ENCODE assay signal across 16 mouse cellular contexts in genomic region chr9:96827002-96827785, GRCm38 (mm10).
A peak's percentile ranks its signal among the peaks of the same experiment; 100 is the strongest.
DNase-seq lines count a peak whose midpoint lies in the region; ATAC-seq and TF ChIP-seq lines count a peak whose summit lies in the region.
"Had no signal": no experiment of that assay in that cellular context is flagged by ENCODE, and none has a peak within 500 bp of the region (broad histone marks: within the 10 kb centered on the region; RNA-seq: fewer than 3 reads in every experiment).

No protein-coding gene starts in this region.

- TF ChIP-seq EP300 in heart, adult 2 months (IDR thresholded peaks at IDR 0.05; ENCODE audit: insufficient read depth, low read depth, low read length) = no peak

- ATAC-seq in embryonic facial prominence, embryonic 11.5 days (replicated peaks; ENCODE audit: insufficient number of reproducible peaks, low FRiP score, low TSS enrichment, low read depth) = peak; percentile 18; the same call in 1 of the 2 replicates
- ATAC-seq: liver, embryonic 12.5 days; midbrain, embryonic 16.5 days had no signal

- no peaks in the 10 kb centered on the region for H3K9me3 ChIP-seq in embryonic facial prominence, embryonic 11.5 days (replicated peaks; ENCODE audit: control insufficient read depth, low read length)
- H3K9me3 ChIP-seq: liver, embryonic 12.5 days; neural tube, embryonic 12.5 days; stomach, embryonic 15.5 days had no signal

- intact Hi-C loops in heart, adult 2 months (cut with DNase I) = no loop called here

- H3K79me2 ChIP-seq in heart, adult 2 months (replicated peaks; ENCODE audit: control insufficient read depth, insufficient read depth, low read length) = no peaks in the 10 kb centered on the region

- H3K9ac ChIP-seq in heart, adult 2 months (ENCODE audit: low read depth, low read length) = no peak overlapping the region
- H3K9ac ChIP-seq in embryonic facial prominence, embryonic 11.5 days (replicated peaks; ENCODE audit: low read length) = no peak overlapping the region
- H3K9ac ChIP-seq: liver, embryonic 12.5 days; neural tube, embryonic 12.5 days; stomach, embryonic 15.5 days had no signal

- no peak for TF ChIP-seq CTCF in heart, adult 2 months (IDR thresholded peaks at IDR 0.05)
- TF ChIP-seq CTCF in cerebellum, adult 2 months (IDR thresholded peaks at IDR 0.05; ENCODE audit: borderline replicate concordance, insufficient read depth, low read depth, low read length) = no peak

- peaks cover 1% of the 10 kb centered on the region for H3K4me1 ChIP-seq in heart, adult 2 months (ENCODE audit: control insufficient read depth, insufficient read depth, low read length)
- peaks cover 65% of the 10 kb centered on the region for H3K4me1 ChIP-seq in cerebellum, adult 2 months (ENCODE audit: control insufficient read depth, insufficient read depth, low read length)
- peaks cover 4% of the 10 kb centered on the region; the same call in 1 of the 2 replicates for H3K4me1 ChIP-seq in embryonic facial prominence, embryonic 11.5 days (ENCODE audit: control insufficient read depth, insufficient read depth, low read length)
- H3K4me1 ChIP-seq: neural tube, embryonic 12.5 days; stomach, embryonic 15.5 days had no signal

- 73% methylated on average over 12 of the region's 12 CpGs for WGBS in heart, adult 2 months
- 10% methylated on average over 12 of the region's 12 CpGs for WGBS in cerebellum, adult 2 months
- WGBS in embryonic facial prominence, embryonic 11.5 days = 42% methylated on average over 12 of the region's 12 CpGs

- no peak overlapping the region for H3K4me3 ChIP-seq in heart, adult 2 months
- H3K4me3 ChIP-seq in cerebellum, adult 2 months (replicated peaks; ENCODE audit: insufficient read depth, low read depth, low read length) = no peak overlapping the region
- H3K4me3 ChIP-seq in embryonic facial prominence, embryonic 11.5 days (ENCODE audit: low read depth, low read length) = no peak overlapping the region
- H3K4me3 ChIP-seq: liver, embryonic 12.5 days; neural tube, embryonic 12.5 days; stomach, embryonic 15.5 days had no signal

- no peak for TF ChIP-seq POLR2A in heart, adult 2 months (IDR thresholded peaks at IDR 0.05; ENCODE audit: insufficient read depth, low read depth, low read length)
- TF ChIP-seq POLR2A in cerebellum, adult 2 months (IDR thresholded peaks at IDR 0.05; ENCODE audit: borderline replicate concordance, insufficient read depth, low read length) = no peak

- H3K4me2 ChIP-seq in embryonic facial prominence, embryonic 11.5 days (ENCODE audit: low read depth, low read length) = no peak overlapping the region
- H3K4me2 ChIP-seq: liver, embryonic 12.5 days; neural tube, embryonic 12.5 days; stomach, embryonic 15.5 days had no signal

- no peaks in the 10 kb centered on the region for H3K36me3 ChIP-seq in heart, adult 2 months (ENCODE audit: control insufficient read depth, insufficient read depth, low read length)
- H3K36me3 ChIP-seq in embryonic facial prominence, embryonic 11.5 days (replicated peaks; ENCODE audit: control insufficient read depth, insufficient read depth, low read depth, low read length) = peaks cover 5% of the 10 kb centered on the region; the same call in 1 of the 2 replicates
- H3K36me3 ChIP-seq: liver, embryonic 12.5 days had no signal

- H3K27me3 ChIP-seq in heart, adult 2 months (ENCODE audit: control insufficient read depth, insufficient read depth, low read length) = no peaks in the 10 kb centered on the region
- no peaks in the 10 kb centered on the region for H3K27me3 ChIP-seq in cerebellum, adult 2 months (ENCODE audit: control insufficient read depth, insufficient read depth, low read length)
- H3K27me3 ChIP-seq in embryonic facial prominence, embryonic 11.5 days (ENCODE audit: control insufficient read depth, insufficient read depth, low read length) = no peaks in the 10 kb centered on the region
- H3K27me3 ChIP-seq: liver, embryonic 12.5 days; neural tube, embryonic 12.5 days; stomach, embryonic 15.5 days had no signal

- peak; percentile 87 for DNase-seq in heart, adult 11 months
- no peak for DNase-seq in heart, adult 2 months
- DNase-seq in MN1 (ENCODE audit: low spot score) = peak; percentile 47
- DNase-seq in cerebellum, adult 2 months = peak; percentile 89 to 96
- DNase-seq in embryonic facial prominence, embryonic 11.5 days (ENCODE audit: low spot score) = peak; percentile 53
- no peak for DNase-seq in gastrocnemius, postnatal 25 days
- no peak for DNase-seq in urinary bladder, postnatal 4 days (ENCODE audit: low spot score in 2 of 2)
- no peak for DNase-seq in urinary bladder, postnatal 14 days (ENCODE audit: low spot score)
- DNase-seq: embryo, embryonic 11 days; kidney, adult 8-10 months; kidney, postnatal 4 days; spleen, adult 18-20 months had no signal

- no peak overlapping the region for H3K27ac ChIP-seq in heart, adult 2 months
- peak overlapping the region; percentile 83 for H3K27ac ChIP-seq in cerebellum, adult 2 months (ENCODE audit: insufficient read depth, low read length)
- no peak overlapping the region for H3K27ac ChIP-seq in embryonic facial prominence, embryonic 11.5 days (replicated peaks; ENCODE audit: low read depth, low read length)
- H3K27ac ChIP-seq: liver, embryonic 12.5 days; neural tube, embryonic 12.5 days; stomach, embryonic 15.5 days had no signal

Comparison
In these comparisons a context has a peak if more than half of its experiments do, and no peak if none do; other contexts are left out.
1. DNase-seq: peak in heart, adult 11 months (single experiment), MN1 (single experiment), cerebellum, adult 2 months (2 of 2) and embryonic facial prominence, embryonic 11.5 days (single experiment); none in heart, adult 2 months (0 of 2), gastrocnemius, postnatal 25 days (single experiment), urinary bladder, postnatal 4 days (0 of 2) and urinary bladder, postnatal 14 days (single experiment).